Mouse (Mus musculus) spleen, adult 10 weeks (tissue): ENCODE data around the gene Slc25a39. TPM values are rescaled to one million over a fixed set of nuclear protein-coding genes. Genes with fewer than 3 reads are reported as not detected.

Source experiments
- polyA plus RNA-seq: library from polyadenylated mRNA; stranded (reverse); fragments of 350-450 nt; fragmentation: Illumina TruSeq; extraction: RNeasy Lipid Tissue Mini Kit (QIAGEN cat#74804); gene quantifications from one replicate; pipeline ENCODE4 v1.2.3, GENCODE M21; 2015; ENCODE audit warnings: low replicate concordance; ENCODE audit not compliant: insufficient read depth

The Slc25a39 gene
- polyA plus RNA-seq: 60.0 TPM

DNA sequence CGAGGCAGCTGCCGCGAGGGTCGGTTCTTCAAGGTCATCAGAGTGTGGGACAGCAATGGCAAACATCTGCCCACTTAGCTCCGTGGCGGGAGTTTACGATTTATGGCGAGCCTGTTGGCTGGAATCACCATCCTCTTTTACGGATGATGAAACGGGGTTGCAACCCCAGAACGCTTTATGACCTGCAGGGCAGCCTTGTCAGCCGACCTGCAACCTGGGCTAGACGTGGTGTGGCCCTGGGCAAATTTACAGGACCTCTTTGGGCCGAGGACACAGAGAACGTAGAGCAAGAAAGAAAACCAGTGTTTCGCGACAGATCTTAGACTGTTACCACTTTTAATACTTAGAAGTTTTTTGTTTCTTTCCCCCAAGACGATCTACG, at the start of gene Slc25a39:
Slc25a39 (minus strand) TSS at position 113 of the 382 bp plus-strand sequence.

DNA sequence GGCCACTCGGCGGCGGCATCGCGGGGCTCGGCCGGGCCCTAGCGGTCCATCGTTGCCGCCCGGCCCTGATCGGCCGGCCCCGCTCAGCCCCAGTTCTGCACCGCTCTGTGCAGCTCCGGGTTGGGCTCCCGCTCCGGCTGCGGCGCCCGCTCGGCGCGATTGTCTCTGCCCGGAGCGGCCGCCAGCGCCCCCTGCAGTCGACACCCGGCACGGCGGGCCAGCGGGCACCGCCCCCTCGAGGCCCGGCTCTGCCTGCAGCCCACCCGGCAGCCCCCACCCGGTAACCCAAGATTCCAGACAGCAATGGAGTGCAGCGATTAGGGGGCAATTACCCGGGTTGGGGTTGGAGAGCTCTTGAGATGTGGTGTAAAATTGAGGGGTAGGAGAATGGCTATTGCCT, 39.8 kb upstream of the Slc25a39 start, which contains the start of gene Fam171a2:
Fam171a2 (minus strand) TSS at position 186 of the 400 bp plus-strand sequence.

DNA sequence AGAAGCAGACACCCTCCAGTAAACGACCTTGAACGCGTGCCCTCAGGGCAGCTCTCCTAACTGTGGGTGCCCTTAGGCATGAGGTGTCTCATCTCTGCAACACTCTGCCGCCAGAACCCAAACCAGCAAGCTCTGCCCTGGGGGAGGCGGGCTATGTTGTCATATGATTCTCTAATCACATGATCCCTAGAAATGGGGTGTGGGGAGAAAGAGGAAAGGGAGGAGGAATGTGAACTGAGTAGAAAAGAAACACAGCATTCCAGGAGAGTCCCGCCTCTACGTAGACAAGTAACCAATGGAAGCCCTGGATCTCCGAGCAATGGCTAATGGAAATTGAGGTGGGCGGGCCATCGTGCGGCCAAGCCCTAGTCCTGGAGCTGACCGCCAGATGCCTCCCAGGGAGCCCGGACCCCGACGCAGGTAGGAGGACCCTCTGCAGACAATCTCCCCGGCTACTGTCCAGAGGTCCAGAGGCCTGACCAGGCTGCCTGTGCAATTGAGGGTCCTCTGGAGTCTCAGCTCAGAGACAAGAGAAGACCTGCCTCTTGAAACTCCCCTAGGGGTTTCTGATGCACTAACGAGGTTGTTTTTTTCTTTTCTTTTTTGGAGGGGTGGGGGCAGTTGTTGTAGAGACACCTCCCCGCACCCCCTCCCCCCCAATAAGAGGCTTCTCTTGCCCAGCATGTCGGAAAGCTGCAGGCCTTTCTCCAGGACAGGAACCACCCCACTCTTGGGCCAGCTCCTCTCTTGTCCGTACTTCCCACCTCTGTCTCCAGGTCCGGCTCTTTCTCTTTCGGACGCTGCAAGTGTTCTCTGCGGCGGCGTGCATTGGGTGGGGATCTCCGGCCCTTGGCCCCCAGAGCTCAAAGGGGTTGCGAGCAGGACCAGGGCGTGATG, 22.6 kb upstream of the Slc25a39 start, which contains the start of gene Grn:
Grn (plus strand) TSS at position 195 of the 897 bp plus-strand sequence.

DNA sequence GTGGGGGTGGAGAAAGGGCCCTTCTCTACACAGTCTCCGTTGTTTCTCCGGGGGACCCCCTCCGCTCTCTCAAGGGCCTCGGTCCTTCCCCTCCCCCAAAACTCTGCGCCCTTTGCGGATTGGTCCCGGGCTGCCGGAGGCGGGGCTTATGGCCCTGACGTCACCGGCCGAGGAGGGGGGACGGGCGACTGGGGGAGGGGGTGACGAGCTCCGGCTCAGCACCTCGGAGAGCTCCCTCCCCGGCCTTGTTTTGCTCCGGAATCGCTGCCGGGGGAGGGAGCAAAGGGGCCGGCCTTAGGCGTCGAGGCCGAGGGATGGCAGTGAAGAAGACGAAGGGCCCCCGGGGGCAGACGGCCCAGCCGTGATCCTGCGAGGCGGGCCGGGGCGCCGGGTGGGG, 14.5 kb downstream of the Slc25a39 start, which contains the start of gene Rundc3a:
Rundc3a (plus strand) TSS at position 166 of the 397 bp plus-strand sequence.

DNA sequence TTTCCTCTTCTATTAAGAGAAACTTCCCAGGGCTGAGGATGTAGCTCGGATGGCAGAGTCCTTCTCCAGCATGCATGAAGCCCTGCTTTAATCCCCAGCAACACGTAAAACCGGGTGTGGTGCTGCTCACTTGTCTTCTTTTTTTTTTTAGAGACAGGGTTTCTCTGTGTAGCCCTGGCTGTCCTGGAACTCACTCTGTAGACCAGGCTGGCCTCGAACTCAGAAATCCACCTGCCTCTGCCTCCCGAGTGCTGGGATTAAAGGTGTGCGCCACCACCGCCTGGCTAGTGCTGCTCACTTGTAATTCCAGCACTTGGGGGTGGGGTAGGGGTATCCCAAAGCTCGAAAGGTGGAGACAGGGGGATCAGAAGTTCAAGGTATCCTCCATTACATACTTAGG, 41.6 kb downstream of the Slc25a39 start, which contains the start of gene Slc4a1:
Slc4a1 (minus strand) TSS at position 101 of the 400 bp plus-strand sequence.

Other genes starting within 250 kb of the Slc25a39 start
- gene Lsm12, start 222.7 kb downstream of the Slc25a39 start, polyA plus RNA-seq: 36.5 TPM
- gene G6pc3, start 218.3 kb downstream of the Slc25a39 start, polyA plus RNA-seq: 22.7 TPM
- 17.0 TPM for gene Hdac5, start 177.8 kb downstream of the Slc25a39 start, polyA plus RNA-seq
- 1.2 TPM for gene BC030867, start 159.1 kb downstream of the Slc25a39 start, polyA plus RNA-seq
- gene Asb16, start 139.2 kb downstream of the Slc25a39 start, polyA plus RNA-seq: not detected
- 24.4 TPM for gene Tmub2, start 123.0 kb downstream of the Slc25a39 start, polyA plus RNA-seq
- gene Atxn7l3, start 111.3 kb downstream of the Slc25a39 start, polyA plus RNA-seq: 36.7 TPM
- gene Ubtf, start 88.2 kb downstream of the Slc25a39 start, polyA plus RNA-seq: 81.7 TPM
- gene Slc4a1, start 41.7 kb downstream of the Slc25a39 start, polyA plus RNA-seq: 79.8 TPM
- gene Rundc3a, start 14.5 kb downstream of the Slc25a39 start, polyA plus RNA-seq: 1.4 TPM
- 109 TPM for gene Grn, start 22.4 kb upstream of the Slc25a39 start, polyA plus RNA-seq
- not detected for gene Fam171a2, start 39.7 kb upstream of the Slc25a39 start, polyA plus RNA-seq
- gene Itga2b, start 62.2 kb upstream of the Slc25a39 start, polyA plus RNA-seq: 4.6 TPM
- 37.0 TPM for gene Gpatch8, start 148.4 kb upstream of the Slc25a39 start, polyA plus RNA-seq
- 1.6 TPM for gene Gm11627, start 171.5 kb upstream of the Slc25a39 start, polyA plus RNA-seq
- gene Fzd2, start 196.4 kb upstream of the Slc25a39 start, polyA plus RNA-seq: 0.61 TPM